Mouse (Mus musculus): ENCODE results near the gene Cpeb2. TPM values are rescaled to one million over a fixed set of nuclear protein-coding genes. Genes with fewer than 3 reads are reported as not detected.

The Cpeb2 gene
- polyA plus RNA-seq, 1 experiment: 4.2 TPM

- H3K27ac ChIP-seq (ENCODE audit: control insufficient read depth, insufficient read depth, low read length): no peak overlapping the region
- peaks cover 6% of the 10 kb centered on the region; the same call in 1 of the 2 replicates for H3K4me1 ChIP-seq (replicated peaks; ENCODE audit: control insufficient read depth, insufficient read depth, low read length)
- no peaks in the 10 kb centered on the region for H3K36me3 ChIP-seq (ENCODE audit: control insufficient read depth, insufficient read depth, low read length)
- 82% methylated on average over 3 of the region's 3 CpGs for WGBS
- TF ChIP-seq CTCF (IDR thresholded peaks at IDR 0.05; ENCODE audit: borderline replicate concordance, control insufficient read depth, extremely low read depth, insufficient read depth, low read length, poor library complexity) (no peak), POLR2A (IDR thresholded peaks at IDR 0.05; ENCODE audit: control insufficient read depth, extremely low read depth, insufficient read depth, low read length, poor library complexity) (no peak)
- no peak for DNase-seq
- no peak overlapping the region for H3K4me3 ChIP-seq (ENCODE audit: control insufficient read depth, insufficient read depth, low read length)
- H3K27me3 ChIP-seq (ENCODE audit: control insufficient read depth, insufficient read depth, low read length): peaks cover 3% of the 10 kb centered on the region; the same call in 1 of the 2 replicates
These were observed 3.5 kb downstream of the Cpeb2 start for GRCm38 (mm10) chr5:43236476-43236875.

- no peak overlapping the region for H3K4me3 ChIP-seq (ENCODE audit: control insufficient read depth, insufficient read depth, low read length)
- DNase-seq: no peak
- H3K27me3 ChIP-seq (ENCODE audit: control insufficient read depth, insufficient read depth, low read length): peaks cover 3% of the 10 kb centered on the region; the same call in 1 of the 2 replicates
- no peak overlapping the region for H3K27ac ChIP-seq (ENCODE audit: control insufficient read depth, insufficient read depth, low read length)
- 96% methylated on average over 12 of the region's 12 CpGs for WGBS
- H3K36me3 ChIP-seq (ENCODE audit: control insufficient read depth, insufficient read depth, low read length): no peaks in the 10 kb centered on the region
- peaks cover 4% of the 10 kb centered on the region; the same call in 1 of the 2 replicates for H3K4me1 ChIP-seq (replicated peaks; ENCODE audit: control insufficient read depth, insufficient read depth, low read length)
- no peak for TF ChIP-seq CTCF (IDR thresholded peaks at IDR 0.05; ENCODE audit: borderline replicate concordance, control insufficient read depth, extremely low read depth, insufficient read depth, low read length, poor library complexity)
These were observed 4.3 kb downstream of the Cpeb2 start for GRCm38 (mm10) chr5:43237238-43237637.

- no peak overlapping the region for H3K27ac ChIP-seq (ENCODE audit: control insufficient read depth, insufficient read depth, low read length)
- DNase-seq: no peak
- H3K27me3 ChIP-seq (ENCODE audit: control insufficient read depth, insufficient read depth, low read length): peaks cover 3% of the 10 kb centered on the region; the same call in 1 of the 2 replicates
- H3K36me3 ChIP-seq (ENCODE audit: control insufficient read depth, insufficient read depth, low read length): no peaks in the 10 kb centered on the region
- WGBS: 92% methylated on average over 6 of the region's 6 CpGs
- no peaks in the 10 kb centered on the region; the same call in 1 of the 2 replicates for H3K4me1 ChIP-seq (replicated peaks; ENCODE audit: control insufficient read depth, insufficient read depth, low read length)
- TF ChIP-seq CTCF (IDR thresholded peaks at IDR 0.05; ENCODE audit: borderline replicate concordance, control insufficient read depth, extremely low read depth, insufficient read depth, low read length, poor library complexity) (no peak), POLR2A (IDR thresholded peaks at IDR 0.05; ENCODE audit: control insufficient read depth, extremely low read depth, insufficient read depth, low read length, poor library complexity) (no peak)
- H3K4me3 ChIP-seq (ENCODE audit: control insufficient read depth, insufficient read depth, low read length): no peak overlapping the region
These were observed 6.3 kb downstream of the Cpeb2 start for GRCm38 (mm10) chr5:43239141-43239835.

- no peak for DNase-seq
- H3K27me3 ChIP-seq (ENCODE audit: control insufficient read depth, insufficient read depth, low read length): no peaks in the 10 kb centered on the region; the same call in 1 of the 2 replicates
- TF ChIP-seq CTCF (IDR thresholded peaks at IDR 0.05; ENCODE audit: borderline replicate concordance, control insufficient read depth, extremely low read depth, insufficient read depth, low read length, poor library complexity) (no peak), POLR2A (IDR thresholded peaks at IDR 0.05; ENCODE audit: control insufficient read depth, extremely low read depth, insufficient read depth, low read length, poor library complexity) (no peak)
- no peaks in the 10 kb centered on the region for H3K4me1 ChIP-seq (replicated peaks; ENCODE audit: control insufficient read depth, insufficient read depth, low read length)
- no peak overlapping the region for H3K4me3 ChIP-seq (ENCODE audit: control insufficient read depth, insufficient read depth, low read length)
- no peak overlapping the region for H3K27ac ChIP-seq (ENCODE audit: control insufficient read depth, insufficient read depth, low read length)
- no peaks in the 10 kb centered on the region for H3K36me3 ChIP-seq (ENCODE audit: control insufficient read depth, insufficient read depth, low read length)
These were observed 7.8 kb downstream of the Cpeb2 start for GRCm38 (mm10) chr5:43240729-43241128.

- Histone ChIP-seq H3K4me1 (replicated peaks; ENCODE audit: control insufficient read depth, insufficient read depth, low read length) (no peaks in the 10 kb centered on the region), H3K27ac (ENCODE audit: control insufficient read depth, insufficient read depth, low read length) (no peak overlapping the region), H3K36me3 (ENCODE audit: control insufficient read depth, insufficient read depth, low read length) (no peaks in the 10 kb centered on the region), H3K27me3 (ENCODE audit: control insufficient read depth, insufficient read depth, low read length) (no peaks in the 10 kb centered on the region), H3K4me3 (ENCODE audit: control insufficient read depth, insufficient read depth, low read length) (no peak overlapping the region)
- no peak for DNase-seq
- 97% methylated on average over 8 of the region's 8 CpGs for WGBS
- TF ChIP-seq POLR2A (IDR thresholded peaks at IDR 0.05; ENCODE audit: control insufficient read depth, extremely low read depth, insufficient read depth, low read length, poor library complexity) (no peak), CTCF (IDR thresholded peaks at IDR 0.05; ENCODE audit: borderline replicate concordance, control insufficient read depth, extremely low read depth, insufficient read depth, low read length, poor library complexity) (no peak)
These were observed 13.3 kb downstream of the Cpeb2 start for GRCm38 (mm10) chr5:43246236-43246635.

- WGBS: 96% methylated on average over 6 of the region's 6 CpGs
- H3K4me3 ChIP-seq (ENCODE audit: control insufficient read depth, insufficient read depth, low read length): no peak overlapping the region
- no peaks in the 10 kb centered on the region for H3K36me3 ChIP-seq (ENCODE audit: control insufficient read depth, insufficient read depth, low read length)
- no peaks in the 10 kb centered on the region for H3K27me3 ChIP-seq (ENCODE audit: control insufficient read depth, insufficient read depth, low read length)
- TF ChIP-seq CTCF (IDR thresholded peaks at IDR 0.05; ENCODE audit: borderline replicate concordance, control insufficient read depth, extremely low read depth, insufficient read depth, low read length, poor library complexity): no peak
- no peak for TF ChIP-seq POLR2A (IDR thresholded peaks at IDR 0.05; ENCODE audit: control insufficient read depth, extremely low read depth, insufficient read depth, low read length, poor library complexity)
- H3K4me1 ChIP-seq (replicated peaks; ENCODE audit: control insufficient read depth, insufficient read depth, low read length): no peaks in the 10 kb centered on the region
- H3K27ac ChIP-seq (ENCODE audit: control insufficient read depth, insufficient read depth, low read length): no peak overlapping the region
- DNase-seq: no peak
These were observed 14.0 kb downstream of the Cpeb2 start for GRCm38 (mm10) chr5:43246954-43247353.

All from thymus, adult 2 months (tissue).